Mouse (Mus musculus): ENCODE results near the gene Erbb3.

DNA sequence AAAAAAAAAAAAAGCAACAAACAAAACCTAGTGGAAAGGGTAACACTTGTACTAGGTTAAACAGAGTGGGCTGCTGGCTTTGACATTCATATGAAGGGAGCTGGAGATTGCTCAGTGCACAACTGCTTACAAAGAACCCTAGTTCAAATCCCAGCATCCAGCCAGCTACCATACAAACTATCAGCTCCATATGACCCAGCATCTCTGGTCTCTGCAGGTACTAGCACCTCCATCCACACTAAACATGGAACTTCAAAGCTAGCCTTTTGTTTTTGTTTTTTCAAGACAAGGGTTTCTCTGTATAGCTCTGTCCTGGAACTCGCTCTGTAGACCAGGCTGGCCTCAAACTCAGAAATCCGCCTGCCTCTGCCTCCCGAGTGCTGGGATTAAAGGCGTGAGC is 33.2 kb upstream of the Erbb3 start:
- no peak for TF ChIP-seq CTCF (IDR thresholded peaks at IDR 0.05; ENCODE audit: low read depth)
- TF ChIP-seq EP300 (IDR thresholded peaks at IDR 0.05; ENCODE audit: low read depth) = no peak
